Mouse (Mus musculus) hindbrain, embryonic 10.5 days (tissue): Measurements from ENCODE around the gene Akr1cl. TPM values are rescaled to one million over a fixed set of nuclear protein-coding genes. Genes with fewer than 3 reads are reported as not detected.

Source experiments
- DNase-seq: peaks from one replicate; pipeline ENCODE4 v3.0.0-alpha.2; 2017; ENCODE audit warnings: low spot score
- H3K27ac ChIP-seq: fragments of 300-500 bp; sonication (generic); 2 replicates; pipeline ENCODE4 v1.5.1; 2016; ENCODE audit warnings: mild to moderate bottlenecking, moderate library complexity
- H3K27me3 ChIP-seq: fragments of 300-500 bp; sonication (generic); 2 replicates; pipeline ENCODE4 v1.6.1; 2016; ENCODE audit warnings: mild to moderate bottlenecking; ENCODE audit not compliant: poor library complexity, insufficient read depth, severe bottlenecking
- H3K36me3 ChIP-seq: fragments of 300-500 bp; sonication (generic); 2 replicates; pipeline ENCODE4 v1.6.1; 2016; ENCODE audit warnings: mild to moderate bottlenecking, moderate library complexity
- H3K4me1 ChIP-seq: fragments of 300-500 bp; sonication (generic); replicated peaks from 2 replicates; pipeline ENCODE4 v1.6.1; 2016; ENCODE audit warnings: mild to moderate bottlenecking
- H3K4me3 ChIP-seq: fragments of 300-500 bp; sonication (generic); 2 replicates; pipeline ENCODE4 v1.5.1; 2016; ENCODE audit warnings: mild to moderate bottlenecking, moderate library complexity
- H3K9me3 ChIP-seq: fragments of 300-500 bp; sonication (generic); 2 replicates; pipeline ENCODE4 v1.6.1; 2016; ENCODE audit warnings: mild to moderate bottlenecking, moderate library complexity
- WGBS: fragments of 180-500 bp; shearing (Covaris S2); methylation state at CpG from one replicate; pipeline ENCODE4 v1.1.7; 2016; 5-methylcytosine and 5-hydroxymethylcytosine counted together
- polyA plus RNA-seq: library from polyadenylated mRNA; unstranded; fragments of >200 nt; fragmentation: Nextera tagmentation; extraction: Ambion mirVana; gene quantifications from 2 replicates; pipeline ENCODE4 v1.2.1, GENCODE M21; 2016

The Akr1cl gene
- polyA plus RNA-seq, 1 experiment from 2014 or later: 0.22 TPM

DNA sequence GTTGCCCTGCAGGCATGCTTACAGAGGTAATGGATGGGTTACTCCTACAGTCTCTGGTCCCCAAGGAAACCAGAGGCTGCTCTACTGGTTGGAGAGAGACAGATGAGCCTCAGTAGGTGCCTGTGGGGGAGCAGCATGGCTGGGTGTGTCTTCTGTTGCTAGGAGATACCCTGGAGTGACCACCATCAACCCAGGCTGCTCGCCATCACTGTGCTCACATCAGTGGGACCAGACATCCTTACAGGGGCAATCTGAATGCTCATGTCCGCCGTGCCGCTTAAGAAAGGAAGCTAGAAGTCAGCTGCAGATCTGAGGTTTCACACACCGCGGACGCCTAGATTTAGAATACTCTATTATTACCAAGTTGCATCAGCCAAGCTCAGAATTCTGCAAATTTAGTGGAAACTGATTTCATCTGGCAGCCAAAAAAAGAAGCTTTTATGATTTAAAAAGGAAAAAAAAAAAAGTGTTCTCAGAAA, 54.2 kb downstream of the Akr1cl start:
- Histone ChIP-seq H3K9me3 (no peaks in the 10 kb centered on the region), H3K27ac (no peak overlapping the region), H3K36me3 (no peaks in the 10 kb centered on the region), H3K4me3 (no peak overlapping the region), H3K4me1 (peaks cover 17% of the 10 kb centered on the region), H3K27me3 (no peaks in the 10 kb centered on the region; the same call in 1 of the 2 replicates)
- WGBS: 82% methylated on average over 7 of the region's 7 CpGs
- peak; percentile 5 for DNase-seq

DNA sequence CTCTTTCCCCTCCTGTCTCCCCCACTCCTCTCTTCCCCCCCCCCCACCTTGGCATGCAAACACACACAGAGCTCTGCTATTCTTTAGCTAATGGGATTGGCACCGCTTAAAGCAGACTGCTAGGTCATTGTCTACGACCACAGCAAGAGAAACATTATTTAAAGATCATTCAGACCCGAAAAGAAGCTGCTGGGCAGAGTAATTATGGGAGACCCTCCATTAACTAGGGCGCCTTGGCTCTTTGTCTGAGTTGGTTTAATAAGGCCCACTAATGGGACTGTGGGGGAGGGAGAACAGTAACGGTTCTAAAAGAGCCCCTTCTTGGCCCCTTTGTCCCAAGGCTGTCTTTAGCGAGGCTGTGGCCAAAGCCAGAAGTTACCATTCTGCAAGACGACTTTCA, 57.2 kb downstream of the Akr1cl start:
- 30% methylated on average over 7 of the region's 7 CpGs for WGBS
- Histone ChIP-seq H3K9me3 (no peaks in the 10 kb centered on the region), H3K27me3 (no peaks in the 10 kb centered on the region; the same call in 1 of the 2 replicates), H3K27ac (peak overlapping the region; percentile 62), H3K4me1 (peaks cover 17% of the 10 kb centered on the region), H3K36me3 (no peaks in the 10 kb centered on the region), H3K4me3 (no peak overlapping the region)
- DNase-seq: no peak

DNA sequence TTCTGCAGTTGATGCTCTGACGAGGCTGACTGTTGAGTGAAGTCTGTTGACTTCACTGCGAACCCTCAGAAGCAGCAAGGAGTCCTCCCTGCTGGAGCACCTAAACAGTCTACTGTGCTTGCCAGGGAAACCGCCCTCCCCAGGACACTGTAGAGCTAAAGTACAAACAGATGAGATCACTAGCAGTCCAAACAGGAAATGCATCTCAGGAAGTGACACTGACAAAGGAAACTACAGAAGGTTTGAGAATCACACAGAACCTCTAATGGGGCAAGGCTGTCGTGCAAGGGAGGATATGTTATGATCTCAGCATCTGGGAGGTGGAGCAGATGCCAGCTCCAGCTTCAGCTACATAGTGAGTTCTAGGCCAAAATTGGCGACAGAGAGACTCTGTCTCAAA, 61.9 kb downstream of the Akr1cl start:
- no peak for DNase-seq
- no peaks in the 10 kb centered on the region for H3K9me3 ChIP-seq
- WGBS: 77% methylated on average over 5 of the region's 5 CpGs
- no peak overlapping the region for H3K4me3 ChIP-seq
- H3K36me3 ChIP-seq: no peaks in the 10 kb centered on the region
- peaks cover 11% of the 10 kb centered on the region for H3K4me1 ChIP-seq
- no peak overlapping the region for H3K27ac ChIP-seq
- no peaks in the 10 kb centered on the region for H3K27me3 ChIP-seq

Other genes with a start within 250 kb of the Akr1cl start
- 9.2 and 9.8 TPM in 2 replicates for gene Plekhm3, start 75.9 kb downstream of the Akr1cl start, polyA plus RNA-seq
- gene Cryge, start 18.4 kb upstream of the Akr1cl start, polyA plus RNA-seq: 0.30 and 2.9 TPM in 2 replicates
- gene Crygd, start 30.7 kb upstream of the Akr1cl start, polyA plus RNA-seq: not detected in 2 replicates
- 0.27 TPM in 1 of 2 replicates, not detected in the other for gene Crygc, start 40.9 kb upstream of the Akr1cl start, polyA plus RNA-seq
- gene Crygb, start 49.5 kb upstream of the Akr1cl start, polyA plus RNA-seq: not detected in 2 replicates
- gene Cryga, start 70.6 kb upstream of the Akr1cl start, polyA plus RNA-seq: not detected in 2 replicates
- gene Gm28845, start 86.8 kb upstream of the Akr1cl start, polyA plus RNA-seq: not detected in 2 replicates
- 0.21 and 0.30 TPM in 2 replicates for gene D630023F18Rik, start 90.5 kb upstream of the Akr1cl start, polyA plus RNA-seq
- 279 and 332 TPM in 2 replicates for gene Idh1, start 153.7 kb upstream of the Akr1cl start, polyA plus RNA-seq
- gene Pikfyve, start 153.9 kb upstream of the Akr1cl start, polyA plus RNA-seq: 13.5 and 13.7 TPM in 2 replicates
- 0.12 and 0.35 TPM in 2 replicates for gene Pth2r, start 249.3 kb upstream of the Akr1cl start, polyA plus RNA-seq